Mouse (Mus musculus) cerebellum, adult 9-10 months (tissue): ENCODE data around the gene Zfp64.
A peak's percentile ranks its signal among the peaks of the same experiment; 100 is the strongest.

Source experiments
- DNase-seq: peaks from one replicate; pipeline ENCODE4 v3.0.0; 2022

Gene Zfp64

GRCm38 (mm10) chr2:168954835-168955716, at the start of gene Zfp64:
TSS of gene Zfp64 (minus strand) at chr2:168955587.
- peak; percentile 83 for DNase-seq

- no peak for DNase-seq
These were observed 37.4 kb upstream of the Zfp64 start for GRCm38 (mm10) chr2:168992642-168993420.

GRCm38 (mm10) chr2:168990957-168991356, 35.6 kb upstream of the Zfp64 start:
- no peak for DNase-seq

- DNase-seq, result peak; percentile 27
These were observed 34.8 kb upstream of the Zfp64 start for GRCm38 (mm10) chr2:168990061-168990753.

GRCm38 (mm10) chr2:168988056-168988455, 32.7 kb upstream of the Zfp64 start:
- no peak for DNase-seq

- DNase-seq, result no peak
These were observed 32.0 kb upstream of the Zfp64 start for GRCm38 (mm10) chr2:168987421-168987820.

GRCm38 (mm10) chr2:168981951-168982350, 26.6 kb upstream of the Zfp64 start:
- no peak for DNase-seq

- no peak for DNase-seq
These were observed 26.1 kb upstream of the Zfp64 start for GRCm38 (mm10) chr2:168981448-168981847.

- peak; percentile 9 for DNase-seq
These were observed 25.5 kb upstream of the Zfp64 start for GRCm38 (mm10) chr2:168980859-168981258.

- no peak for DNase-seq
These were observed 24.4 kb upstream of the Zfp64 start for GRCm38 (mm10) chr2:168979742-168980141.

GRCm38 (mm10) chr2:168978031-168978430, 22.6 kb upstream of the Zfp64 start:
- DNase-seq, result no peak

- DNase-seq, result no peak
These were observed 14.7 kb upstream of the Zfp64 start for GRCm38 (mm10) chr2:168970131-168970530.

GRCm38 (mm10) chr2:168968136-168968925, 12.9 kb upstream of the Zfp64 start:
- peak; percentile 34 for DNase-seq

- no peak for DNase-seq
These were observed 11.1 kb upstream of the Zfp64 start for GRCm38 (mm10) chr2:168966525-168966924.

GRCm38 (mm10) chr2:168964849-168965248, 9.5 kb upstream of the Zfp64 start:
- DNase-seq, result no peak

GRCm38 (mm10) chr2:168961729-168962666, 6.6 kb upstream of the Zfp64 start:
- no peak for DNase-seq

- no peak for DNase-seq
These were observed 5.4 kb upstream of the Zfp64 start for GRCm38 (mm10) chr2:168960814-168961213.

GRCm38 (mm10) chr2:168959339-168959885, 4.0 kb upstream of the Zfp64 start:
- DNase-seq, result no peak

GRCm38 (mm10) chr2:168955850-168956346, 511 bp upstream of the Zfp64 start:
- DNase-seq, result peak; percentile 20

GRCm38 (mm10) chr2:168954376-168954775, 1.0 kb downstream of the Zfp64 start:
- no peak for DNase-seq

GRCm38 (mm10) chr2:168948506-168948905, 6.9 kb downstream of the Zfp64 start:
- DNase-seq, result no peak
